Mouse (Mus musculus) cerebellum, adult 8-10 months (tissue): ENCODE results near the gene Fam107b.
A peak's percentile ranks its signal among the peaks of the same experiment; 100 is the strongest.

Source experiments
- DNase-seq: peaks from one replicate; pipeline ENCODE4 v3.0.0; 2022

Fam107b gene

DNA sequence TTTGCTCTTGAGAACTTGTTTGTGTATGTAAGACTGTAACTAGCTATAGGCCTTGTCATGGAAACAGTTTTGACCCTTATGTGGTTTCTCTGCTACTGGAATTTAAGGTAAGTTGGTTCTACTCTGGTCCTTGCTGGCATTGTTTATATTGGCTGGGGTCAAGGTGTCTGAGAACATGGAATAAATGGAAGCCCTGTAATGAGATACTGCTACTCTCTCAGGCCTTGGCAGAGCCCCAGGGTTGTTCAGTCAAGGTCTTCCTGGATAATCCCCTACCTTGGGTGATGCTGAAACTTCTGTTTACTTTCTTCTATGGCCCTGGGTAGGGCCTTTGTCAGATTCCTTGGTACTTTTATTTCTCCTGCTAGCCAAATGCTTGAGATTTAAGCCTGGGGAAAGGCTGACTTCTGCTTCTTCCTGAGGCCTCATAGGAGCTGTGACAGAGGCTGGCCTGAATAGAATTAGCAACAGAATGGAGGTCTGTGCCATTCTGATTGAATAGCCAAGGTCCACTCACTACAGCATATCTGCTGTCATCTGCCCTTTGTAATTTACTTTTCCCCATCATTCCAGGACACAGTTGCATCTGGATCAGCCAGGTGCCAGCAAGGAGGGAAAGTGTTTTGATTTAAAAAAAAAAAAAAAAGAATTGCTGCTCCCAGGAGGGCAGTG is 217.6 kb downstream of the Fam107b start:
- DNase-seq: no peak

DNA sequence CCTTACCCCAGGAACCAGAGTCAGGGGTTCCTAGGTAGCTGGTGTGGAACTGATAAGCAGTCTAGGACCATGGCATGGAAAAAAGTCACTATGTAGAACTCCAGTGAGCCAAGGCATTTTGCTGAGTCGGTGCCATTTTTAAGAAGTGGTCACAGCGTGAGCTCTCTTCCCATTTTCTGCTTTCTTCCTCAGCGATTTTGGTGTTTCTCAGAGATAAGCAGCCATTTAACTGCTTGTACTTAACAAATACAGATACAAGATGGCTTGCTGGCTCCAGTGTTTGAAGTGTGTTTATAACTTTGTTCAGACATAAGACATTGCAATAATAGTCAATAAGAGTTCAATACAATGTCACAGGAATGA is 218.1 kb downstream of the Fam107b start:
- no peak for DNase-seq

DNA sequence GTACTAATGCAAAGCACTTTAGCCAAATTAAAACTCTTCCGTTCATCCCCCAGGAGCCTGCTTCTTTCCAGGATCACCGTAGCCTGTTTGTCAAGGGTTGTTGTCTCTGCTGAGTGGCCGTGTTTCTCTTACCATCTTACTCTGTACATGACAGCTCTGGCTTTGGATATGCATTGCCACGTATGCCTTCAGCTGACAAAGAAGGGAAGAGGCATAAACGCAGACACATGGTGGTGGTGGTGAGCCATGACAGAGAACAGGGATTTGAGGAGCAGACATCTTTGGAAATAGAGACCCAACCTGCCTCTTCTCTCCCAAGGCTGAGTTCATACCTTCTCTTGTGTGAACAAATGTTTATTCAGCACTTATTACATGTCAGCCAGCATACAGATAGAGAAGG is 226.3 kb downstream of the Fam107b start:
- no peak for DNase-seq

DNA sequence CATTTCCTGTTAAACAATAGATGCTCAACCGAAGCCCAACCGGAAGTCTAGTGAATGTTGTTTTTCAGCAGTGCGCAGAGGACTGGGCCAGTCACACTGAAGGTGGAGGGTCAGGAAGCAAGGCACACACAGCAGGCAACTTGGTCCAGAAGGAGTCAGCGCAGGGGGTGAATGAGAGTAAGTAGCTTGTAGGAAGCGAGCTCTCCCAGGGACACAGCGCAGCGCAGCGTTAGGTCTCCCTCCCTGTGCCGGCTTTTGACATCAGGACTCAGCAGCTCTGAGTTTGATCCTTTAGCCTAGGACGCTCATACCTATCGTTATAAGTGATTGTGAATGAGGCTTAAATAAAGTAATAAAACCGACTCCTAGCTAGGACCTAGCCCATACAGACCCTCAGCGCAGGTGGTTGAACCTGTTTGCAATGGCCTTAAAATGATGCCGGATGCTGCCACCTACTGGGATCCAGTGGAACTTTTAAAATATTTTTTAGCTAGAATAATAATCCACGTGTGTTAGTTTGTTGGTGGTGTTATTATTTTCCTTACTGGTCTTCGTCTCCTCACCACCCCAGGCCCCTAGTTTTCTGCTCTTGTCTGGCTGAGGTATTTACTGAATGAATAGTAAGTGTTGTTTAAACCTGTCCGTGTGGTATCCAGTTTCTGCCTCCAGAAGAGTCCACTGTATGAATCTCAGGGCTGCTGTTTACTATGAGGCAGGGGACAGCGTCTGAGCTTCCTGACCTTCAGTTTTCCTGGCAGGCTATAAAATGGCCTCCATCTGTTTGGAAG is 229.7 kb downstream of the Fam107b start:
- peak; percentile 60 for DNase-seq

DNA sequence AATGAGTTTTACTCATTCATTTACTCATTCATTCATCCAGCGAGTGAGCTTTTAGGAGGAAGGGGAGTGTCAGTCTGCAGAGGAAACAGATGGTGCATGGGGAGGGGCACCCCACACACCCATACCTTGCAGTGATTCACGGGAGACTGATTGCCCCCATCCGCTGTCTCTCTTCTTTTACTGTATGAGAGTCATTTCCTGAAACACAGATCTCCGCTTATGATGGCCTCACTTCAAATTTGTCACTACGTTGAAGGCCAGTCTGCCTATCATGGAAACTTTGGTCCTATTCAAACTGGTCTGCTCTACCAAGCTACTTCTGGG is 230.2 kb downstream of the Fam107b start:
- no peak for DNase-seq

DNA sequence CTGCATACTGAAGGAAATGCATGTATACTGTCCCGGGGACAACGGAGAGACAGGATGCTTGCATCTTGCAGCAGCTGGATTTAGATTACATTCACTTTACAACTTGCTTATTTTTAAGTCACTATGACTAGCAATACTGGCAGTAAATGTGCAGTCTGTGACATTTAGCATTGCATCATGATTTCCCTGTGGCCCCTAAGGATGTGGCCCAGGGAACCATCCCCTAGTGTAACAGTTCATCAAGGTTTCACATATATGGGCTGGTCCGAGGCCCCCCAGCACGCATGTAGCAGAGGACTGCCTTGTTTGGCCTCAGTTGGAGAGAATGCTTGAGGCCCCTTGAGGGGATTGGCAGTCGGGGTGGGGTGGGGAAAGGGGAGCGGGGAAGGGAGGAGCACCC is 235.5 kb downstream of the Fam107b start:
- DNase-seq: no peak

DNA sequence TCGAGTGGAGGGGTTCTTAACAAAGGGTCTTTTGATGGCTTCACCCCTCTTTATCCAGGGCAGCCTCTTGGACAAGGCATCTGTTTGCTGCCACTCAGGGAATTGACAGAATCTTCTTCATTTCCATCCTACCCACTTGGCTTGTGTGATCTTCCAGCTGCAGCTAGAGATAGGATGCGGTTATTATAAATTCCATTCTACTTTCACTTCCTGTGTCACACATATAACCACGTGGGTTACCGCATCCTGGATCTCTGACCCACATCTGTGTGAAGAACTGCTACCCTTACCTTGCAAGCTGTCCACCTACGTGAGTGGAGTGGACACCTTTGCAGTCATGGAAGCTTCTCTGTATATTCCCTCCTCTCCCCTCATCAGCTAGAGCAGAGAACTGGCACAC is 240.0 kb downstream of the Fam107b start:
- DNase-seq: no peak

DNA sequence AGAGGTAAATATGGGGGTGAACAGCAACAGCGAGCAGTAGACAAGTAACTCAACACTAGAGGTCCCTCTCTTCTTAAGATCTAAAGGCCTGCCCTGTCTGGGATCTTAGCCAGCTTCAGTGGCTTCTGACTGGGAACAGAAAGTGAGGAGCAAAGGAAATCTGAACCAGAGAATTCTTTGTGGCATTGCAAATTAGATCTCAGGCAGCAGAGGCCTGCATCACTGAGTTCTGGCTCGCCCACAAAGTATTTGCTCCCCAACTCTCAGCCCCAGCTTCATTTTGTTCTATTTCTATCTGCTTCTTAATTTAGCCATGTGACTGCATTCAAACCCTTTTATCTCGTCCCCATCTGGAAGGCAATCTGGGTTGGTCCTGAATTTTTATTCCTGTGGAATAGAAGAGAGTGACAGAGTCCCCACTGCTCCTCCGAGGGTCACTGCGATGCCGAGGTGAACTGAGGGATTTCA is 245.9 kb downstream of the Fam107b start:
- peak; percentile 51 for DNase-seq

DNA sequence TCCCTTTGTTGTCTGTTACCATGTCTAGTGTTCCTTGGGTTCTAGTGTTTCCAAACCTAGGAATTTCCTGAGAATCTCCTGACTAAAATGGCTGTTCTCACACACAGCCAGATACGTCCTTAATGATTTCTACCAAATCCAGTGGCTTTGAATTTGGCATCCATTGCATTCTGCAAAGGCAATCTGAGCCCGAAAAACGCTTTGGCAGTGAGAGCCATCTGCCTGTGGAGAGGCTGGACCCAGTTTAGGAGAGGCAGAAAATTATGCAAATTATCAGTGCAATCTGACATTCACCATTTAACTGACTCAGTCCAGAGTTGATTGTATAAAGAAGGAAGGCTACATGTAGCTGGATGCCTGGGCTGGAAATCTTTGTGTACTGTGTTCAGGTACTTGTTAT is 247.3 kb downstream of the Fam107b start:
- DNase-seq: no peak

DNA sequence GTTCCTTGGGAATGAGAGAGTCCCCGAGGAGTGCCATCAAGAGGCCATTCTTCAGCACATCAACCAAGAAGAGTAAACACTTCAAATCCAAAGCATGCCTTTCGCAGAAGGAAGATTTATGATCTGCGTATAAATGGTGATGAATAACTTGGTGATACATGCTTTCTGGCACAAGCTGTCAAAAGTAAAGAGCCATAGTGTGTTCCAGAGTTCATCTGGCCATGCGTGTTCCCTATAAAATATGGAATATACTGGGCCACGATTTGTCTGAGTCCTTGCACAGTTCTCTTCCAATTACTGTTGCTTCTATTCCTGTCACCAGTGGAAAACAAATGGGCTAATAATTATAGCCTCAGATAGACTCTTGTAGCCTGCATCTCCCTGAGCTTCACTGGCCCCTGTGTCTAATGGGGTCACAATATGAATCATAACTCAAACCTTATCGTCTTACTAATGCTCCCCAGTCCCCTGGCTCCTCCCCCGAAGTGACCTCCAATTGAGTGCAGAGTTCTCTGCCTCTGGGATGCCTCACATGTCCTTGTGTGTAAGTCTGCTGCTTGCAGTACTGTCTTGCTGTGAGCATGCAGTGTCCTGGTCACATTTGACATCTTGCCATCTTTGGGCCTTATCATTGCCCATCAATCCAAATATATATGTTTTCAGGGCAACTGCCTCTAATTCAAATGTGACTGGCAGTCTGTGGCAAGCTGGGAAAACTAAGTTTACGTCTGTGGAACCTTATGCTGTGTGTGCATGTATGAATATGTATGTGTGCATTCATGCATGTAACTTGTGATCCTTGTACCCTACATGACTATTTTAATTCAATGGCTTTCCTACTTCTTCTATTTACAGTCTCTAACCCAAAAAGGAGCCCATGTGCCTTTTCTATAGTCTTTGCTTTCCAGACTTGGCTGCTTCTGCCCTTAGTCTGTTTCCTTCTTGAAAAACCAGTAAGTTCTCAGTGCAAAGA is 252.5 kb downstream of the Fam107b start:
- DNase-seq: no peak
